Mouse (Mus musculus) right cerebral cortex, postnatal 4 days (tissue): ENCODE measurements around the gene Map3k13.

Experiments used
- DNase-seq: peaks from one replicate; pipeline ENCODE4 v3.0.0-alpha.2; 2022

The Map3k13 gene

GRCm38 (mm10) chr16:21916681-21917080 lies 122.5 kb downstream of the Map3k13 start:
- DNase-seq, result no peak

DNA sequence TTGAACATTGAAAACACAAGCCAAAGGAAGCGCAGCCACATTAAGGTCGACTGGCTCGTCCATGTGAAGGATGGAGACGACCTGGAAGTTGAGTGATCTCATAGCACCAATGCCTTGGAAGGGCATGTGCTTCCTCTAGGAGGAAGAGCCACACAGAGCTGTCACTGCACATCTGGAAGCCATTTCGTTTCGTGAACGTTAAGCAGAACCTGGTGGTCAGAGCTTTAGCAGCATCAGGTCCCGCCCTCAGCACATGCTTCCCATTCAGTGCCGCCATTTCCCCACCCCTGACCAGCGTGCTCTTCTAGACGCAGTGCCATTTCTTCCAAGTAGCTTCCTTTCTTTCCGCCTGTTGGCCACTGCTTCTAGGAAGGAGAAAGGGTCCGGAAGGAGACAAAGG lies 134.3 kb downstream of the Map3k13 start:
- DNase-seq, result no peak

GRCm38 (mm10) chr16:21946761-21947715 lies 152.9 kb downstream of the Map3k13 start, which contains the start of gene Tmem41a:
TSS of gene Tmem41a (minus strand) at chr16:21947552.
- DNase-seq, result peak; percentile 82

DNA sequence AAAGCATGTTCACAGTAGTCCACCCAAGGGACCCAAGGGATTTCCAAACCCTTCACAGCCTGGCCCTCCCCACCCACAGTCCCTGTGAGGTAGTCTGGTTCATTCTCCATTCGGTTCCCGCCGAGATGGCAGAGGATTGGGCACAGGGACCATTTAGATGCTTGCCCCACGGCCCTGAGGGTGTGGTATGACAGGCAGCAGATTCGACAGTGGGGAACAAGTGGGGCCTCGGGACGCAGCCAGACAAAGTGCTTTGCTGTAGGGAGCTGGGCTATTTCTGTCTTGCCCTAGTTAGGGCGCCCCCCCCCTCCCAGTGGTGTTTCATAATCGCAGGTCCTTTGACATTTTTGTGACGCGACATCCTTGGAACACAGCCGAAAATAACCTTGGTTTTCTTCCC lies 161.4 kb downstream of the Map3k13 start:
- DNase-seq, result no peak

GRCm38 (mm10) chr16:21965576-21965975 lies 171.4 kb downstream of the Map3k13 start:
- DNase-seq, result no peak

DNA sequence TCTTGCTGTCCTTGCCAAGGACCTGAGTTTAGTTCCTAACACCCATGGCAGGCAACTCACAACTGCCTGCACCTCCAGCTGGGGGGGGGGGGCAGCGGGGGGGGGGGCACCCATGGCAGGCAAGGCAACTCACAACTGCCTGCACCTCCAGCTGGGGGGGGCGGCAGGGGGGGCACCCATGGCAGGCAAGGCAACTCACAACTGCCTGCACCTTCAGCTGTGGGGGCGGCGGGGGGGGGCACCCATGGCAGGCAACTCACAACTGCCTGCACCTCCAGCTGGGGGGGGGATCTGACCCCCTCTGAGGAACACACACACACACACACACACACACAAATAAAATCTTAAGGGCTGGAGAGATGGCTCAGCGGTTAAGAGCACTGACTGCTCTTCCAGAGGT lies 175.7 kb downstream of the Map3k13 start:
- DNase-seq, result no peak

DNA sequence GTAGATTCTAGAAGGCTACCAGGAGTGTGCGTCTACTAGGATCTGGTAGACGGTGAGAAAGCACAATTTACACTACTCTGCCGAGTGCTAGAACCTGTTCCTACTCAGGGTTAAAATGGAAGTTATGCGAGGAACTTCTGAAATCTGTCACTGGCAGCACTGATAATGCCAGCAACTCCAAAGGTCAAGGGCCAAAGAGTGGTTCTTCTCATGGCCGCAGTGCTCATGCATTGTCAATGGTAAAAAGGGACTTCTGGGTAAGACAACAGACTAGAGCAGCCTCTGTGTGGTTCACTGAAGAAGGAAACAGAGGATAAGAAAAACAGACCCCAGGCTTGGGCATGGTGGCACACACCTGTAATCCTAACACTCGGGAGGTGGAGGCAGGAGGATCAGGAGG lies 176.4 kb downstream of the Map3k13 start:
- no peak for DNase-seq

DNA sequence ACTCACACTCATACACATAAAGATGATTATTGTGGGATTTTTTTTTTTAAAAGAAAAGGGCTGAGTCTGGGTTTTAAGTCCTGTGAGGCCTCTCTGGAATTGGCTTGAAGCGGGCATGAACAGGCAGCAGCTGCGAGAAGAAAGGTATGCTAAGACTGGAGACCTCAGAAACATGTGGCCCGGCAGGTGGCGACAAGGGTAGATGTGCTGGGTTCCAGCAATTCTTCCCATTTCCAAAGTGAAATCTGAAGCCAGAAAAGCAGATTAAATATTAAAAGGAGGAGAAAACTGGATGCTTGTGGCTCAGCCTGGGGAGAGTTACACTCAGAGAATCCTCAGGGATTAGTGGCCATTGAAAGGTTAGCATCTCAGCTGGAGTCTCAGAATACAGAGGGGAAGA lies 177.3 kb downstream of the Map3k13 start:
- no peak for DNase-seq

DNA sequence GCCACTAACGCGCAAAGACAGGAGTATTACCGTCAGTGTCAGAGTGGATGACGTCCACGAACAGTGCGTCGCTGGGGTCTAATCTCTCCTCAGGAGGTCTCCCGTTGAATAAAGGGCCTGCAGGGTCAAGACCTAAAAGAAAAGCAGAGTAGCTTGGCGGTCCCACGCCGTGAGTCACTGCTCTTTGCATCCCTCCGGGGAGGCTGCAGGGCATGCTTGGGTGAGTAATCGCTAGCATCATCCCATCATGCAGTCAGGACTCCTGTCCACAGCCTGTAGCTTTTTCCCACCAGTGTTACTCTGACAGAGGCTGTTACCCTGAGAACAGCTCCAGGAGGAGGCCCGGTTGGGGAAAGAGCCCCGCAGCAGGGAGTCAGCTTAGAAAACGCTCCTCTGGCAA lies 182.1 kb downstream of the Map3k13 start:
- peak; percentile 3 for DNase-seq

- no peak for DNase-seq
Observed at GRCm38 (mm10) chr16:21977347-21977746, 183.2 kb downstream of the Map3k13 start.
